Comparison of ENCODE assay signal across 8 mouse cellular contexts in the genomic region with DNA sequence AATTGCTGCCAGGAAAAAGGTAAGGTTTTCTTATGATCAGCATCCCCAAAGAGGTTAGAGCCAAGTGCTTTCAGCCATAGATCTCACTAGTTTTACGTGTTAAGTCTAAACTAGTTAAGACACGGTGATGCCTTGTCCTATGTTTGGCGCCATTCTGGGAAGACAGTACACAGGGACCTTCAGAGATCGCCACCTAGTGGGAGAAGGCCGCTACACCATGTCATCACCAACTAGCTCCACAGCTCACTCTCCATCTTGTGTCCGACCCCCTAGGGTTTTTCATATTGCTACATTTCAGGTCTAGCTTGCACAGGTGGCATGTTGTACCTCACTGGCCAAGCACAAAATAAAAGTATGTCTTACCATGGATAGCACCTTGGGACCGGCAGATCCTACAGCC. TPM values are rescaled to one million over a fixed set of nuclear protein-coding genes. Genes with fewer than 3 reads are reported as not detected.
DNase-seq lines count a peak whose midpoint lies in the region; ATAC-seq lines count a peak whose summit lies in the region.

No protein-coding gene starts in this region.

- no peaks in the 10 kb centered on the region for H3K9me3 ChIP-seq in heart, embryonic 11.5 days (replicated peaks; ENCODE audit: control insufficient read depth, low read length)
- no peaks in the 10 kb centered on the region for H3K9me3 ChIP-seq in forebrain, embryonic 15.5 days
- H3K9me3 ChIP-seq in hindbrain, embryonic 16.5 days (ENCODE audit: control insufficient read depth, low read length), result no peaks in the 10 kb centered on the region
- H3K9me3 ChIP-seq in midbrain, embryonic 10.5 days (replicated peaks), result no peaks in the 10 kb centered on the region

- no peak overlapping the region for H3K27ac ChIP-seq in heart, embryonic 11.5 days (ENCODE audit: low read depth, low read length)
- no peak overlapping the region for H3K27ac ChIP-seq in forebrain, embryonic 15.5 days (replicated peaks)
- no peak overlapping the region for H3K27ac ChIP-seq in hindbrain, embryonic 16.5 days (ENCODE audit: low read depth, low read length)
- H3K27ac ChIP-seq in midbrain, embryonic 10.5 days (replicated peaks), result peak overlapping the region; percentile 46; the same call in 1 of the 2 replicates

- no peaks in the 10 kb centered on the region for H3K36me3 ChIP-seq in heart, embryonic 11.5 days (ENCODE audit: control insufficient read depth, insufficient read depth, low read length)
- no peaks in the 10 kb centered on the region for H3K36me3 ChIP-seq in forebrain, embryonic 15.5 days
- H3K36me3 ChIP-seq in hindbrain, embryonic 16.5 days (ENCODE audit: control insufficient read depth, insufficient read depth, low read length), result no peaks in the 10 kb centered on the region
- H3K36me3 ChIP-seq in midbrain, embryonic 10.5 days, result no peaks in the 10 kb centered on the region

- ATAC-seq in heart, embryonic 11.5 days (replicated peaks; ENCODE audit: insufficient number of reproducible peaks, low FRiP score, low TSS enrichment), result no peak
- 0 out of 2 replicates have a peak, but pooled peaks have one; percentile 41 for ATAC-seq in forebrain, embryonic 15.5 days (replicated peaks)
- peak; percentile 76 for ATAC-seq in hindbrain, embryonic 16.5 days

- no peaks in the 10 kb centered on the region for H3K4me1 ChIP-seq in heart, embryonic 11.5 days (ENCODE audit: control insufficient read depth, insufficient read depth, low read length)
- no peaks in the 10 kb centered on the region for H3K4me1 ChIP-seq in forebrain, embryonic 15.5 days
- H3K4me1 ChIP-seq in hindbrain, embryonic 16.5 days (ENCODE audit: control insufficient read depth, insufficient read depth, low read depth, low read length), result no peaks in the 10 kb centered on the region; the same call in 1 of the 2 replicates
- H3K4me1 ChIP-seq in midbrain, embryonic 10.5 days, result peaks cover 8% of the 10 kb centered on the region

- no peak overlapping the region for H3K9ac ChIP-seq in heart, embryonic 11.5 days (ENCODE audit: low read depth, low read length)
- no peak overlapping the region for H3K9ac ChIP-seq in forebrain, embryonic 15.5 days (replicated peaks)
- H3K9ac ChIP-seq in hindbrain, embryonic 16.5 days (ENCODE audit: low read depth, low read length), result no peak overlapping the region

- DNase-seq in heart, adult 11 months, result peak; percentile 93
- peak; percentile 61 for DNase-seq in cerebellum, adult 11-12 months
- DNase-seq in left cerebral cortex, adult 11 months (ENCODE audit: low spot score), result peak; percentile 42
- peak; percentile 80 for DNase-seq in midbrain, embryonic 10.5 days (ENCODE audit: low spot score)
- peak; percentile 43 for DNase-seq in skeletal muscle tissue, adult 2 months (ENCODE audit: low read depth, low spot score)

- WGBS in heart, embryonic 11.5 days (ENCODE audit: insufficient replicate concordance), result 12% methylated on average over 7 of the region's 7 CpGs
- WGBS in forebrain, embryonic 15.5 days, result 12% methylated on average over 7 of the region's 7 CpGs
- 16% methylated on average over 7 of the region's 7 CpGs for WGBS in hindbrain, embryonic 16.5 days
- 16% methylated on average over 7 of the region's 7 CpGs for WGBS in midbrain, embryonic 10.5 days

- no peak overlapping the region for H3K4me2 ChIP-seq in heart, embryonic 11.5 days
- no peak overlapping the region for H3K4me2 ChIP-seq in forebrain, embryonic 15.5 days (replicated peaks)
- H3K4me2 ChIP-seq in hindbrain, embryonic 16.5 days (ENCODE audit: low read length), result no peak overlapping the region

- no peak overlapping the region for H3K4me3 ChIP-seq in heart, embryonic 11.5 days (ENCODE audit: low read depth, low read length)
- no peak overlapping the region for H3K4me3 ChIP-seq in forebrain, embryonic 15.5 days
- H3K4me3 ChIP-seq in hindbrain, embryonic 16.5 days (ENCODE audit: low read length), result no peak overlapping the region
- no peak overlapping the region for H3K4me3 ChIP-seq in midbrain, embryonic 10.5 days

- no peaks in the 10 kb centered on the region for H3K27me3 ChIP-seq in heart, embryonic 11.5 days (ENCODE audit: control insufficient read depth, insufficient read depth, low read length)
- no peaks in the 10 kb centered on the region for H3K27me3 ChIP-seq in forebrain, embryonic 15.5 days
- no peaks in the 10 kb centered on the region for H3K27me3 ChIP-seq in hindbrain, embryonic 16.5 days (replicated peaks; ENCODE audit: control insufficient read depth, insufficient read depth, low read length)
- peaks cover 8% of the 10 kb centered on the region; the same call in 1 of the 2 replicates for H3K27me3 ChIP-seq in midbrain, embryonic 10.5 days (ENCODE audit: low read depth, poor library complexity, severe bottlenecking)

RNA-seq across cellular contexts. Expression of a gene that starts 8.6 kb away (rescaled TPM):
- 0.19 and 0.21 TPM in 2 replicates for polyA plus RNA-seq in heart, embryonic 11.5 days (2014; fragmentation: Nextera tagmentation; extraction: Ambion mirVana)
- 0.37 and 0.51 TPM in 2 replicates for polyA plus RNA-seq in forebrain, embryonic 15.5 days (2015; fragmentation: Nextera tagmentation; extraction: Ambion mirVana)
- polyA plus RNA-seq in hindbrain, embryonic 16.5 days (2015; fragmentation: Nextera tagmentation; extraction: Ambion mirVana), result 0.19 and 0.55 TPM in 2 replicates
- 0.31 and 0.36 TPM in 2 replicates for polyA plus RNA-seq in midbrain, embryonic 10.5 days (2016; fragmentation: Nextera tagmentation; extraction: Ambion mirVana)

RNA-seq across cellular contexts. Expression of a gene that starts 9.2 kb away (rescaled TPM):
- polyA plus RNA-seq in heart, embryonic 11.5 days (2014; fragmentation: Nextera tagmentation; extraction: Ambion mirVana), result 0.23 and 0.24 TPM in 2 replicates
- 0.10 TPM in 1 of 2 replicates, not detected in the other for polyA plus RNA-seq in forebrain, embryonic 15.5 days (2015; fragmentation: Nextera tagmentation; extraction: Ambion mirVana)
- 0.10 and 0.18 TPM in 2 replicates for polyA plus RNA-seq in hindbrain, embryonic 16.5 days (2015; fragmentation: Nextera tagmentation; extraction: Ambion mirVana)
- polyA plus RNA-seq in midbrain, embryonic 10.5 days (2016; fragmentation: Nextera tagmentation; extraction: Ambion mirVana), result 0.22 and 0.25 TPM in 2 replicates

RNA-seq across cellular contexts. Expression of a gene that starts 40.5 kb away (rescaled TPM):
- polyA plus RNA-seq in heart, embryonic 11.5 days (2014; fragmentation: Nextera tagmentation; extraction: Ambion mirVana), result 92.0 and 98.2 TPM in 2 replicates
- polyA plus RNA-seq in forebrain, embryonic 15.5 days (2015; fragmentation: Nextera tagmentation; extraction: Ambion mirVana), result 97.2 and 108 TPM in 2 replicates
- 48.3 and 54.7 TPM in 2 replicates for polyA plus RNA-seq in hindbrain, embryonic 16.5 days (2015; fragmentation: Nextera tagmentation; extraction: Ambion mirVana)
- 165 and 191 TPM in 2 replicates for polyA plus RNA-seq in midbrain, embryonic 10.5 days (2016; fragmentation: Nextera tagmentation; extraction: Ambion mirVana)

Comparison
In these comparisons a context has a peak if more than half of its experiments do, and no peak if none do; other contexts are left out.
1. DNase-seq: peak in every context shown above with its lines; median percentile 93 in heart, adult 11 months; 80 in midbrain, embryonic 10.5 days; 61 in cerebellum, adult 11-12 months; 43 in skeletal muscle tissue, adult 2 months; 42 in left cerebral cortex, adult 11 months.